Mouse (Mus musculus): ENCODE measurements at regions not wholly inside any gene's neighbourhood (a gene's known extent, or its start where the extent isn't known, plus 50 kb on each side); places are given as distances from the start of the nearest gene placed in this dataset.

GRCm38 (mm10) chr1:119302349-119302995 is 119.6 kb downstream of the Inhbb start:
- no peak overlapping the region for H3K4me2 ChIP-seq (replicated peaks)
- ATAC-seq, result peak; percentile 66
- 45% methylated on average over 7 of the region's 7 CpGs for WGBS
- no peaks in the 10 kb centered on the region for H3K27me3 ChIP-seq (replicated peaks)
- no peaks in the 10 kb centered on the region for H3K9me3 ChIP-seq
- H3K4me1 ChIP-seq (replicated peaks), result peaks cover 3% of the 10 kb centered on the region; the same call in 1 of the 2 replicates
- no peak overlapping the region for H3K27ac ChIP-seq
- no peaks in the 10 kb centered on the region for H3K36me3 ChIP-seq
- H3K4me3 ChIP-seq (replicated peaks), result no peak overlapping the region
- H3K9ac ChIP-seq, result no peak overlapping the region

GRCm38 (mm10) chr1:119301931-119302330 is 120.1 kb downstream of the Inhbb start:
- Histone ChIP-seq H3K4me3 (replicated peaks) (no peak overlapping the region), H3K27me3 (replicated peaks) (no peaks in the 10 kb centered on the region), H3K4me1 (replicated peaks) (peaks cover 3% of the 10 kb centered on the region; the same call in 1 of the 2 replicates), H3K36me3 (no peaks in the 10 kb centered on the region), H3K9me3 (no peaks in the 10 kb centered on the region), H3K9ac (no peak overlapping the region), H3K27ac (no peak overlapping the region), H3K4me2 (replicated peaks) (no peak overlapping the region)
- WGBS, result 89% methylated on average over 7 of the region's 7 CpGs
- no peak for ATAC-seq

DNA sequence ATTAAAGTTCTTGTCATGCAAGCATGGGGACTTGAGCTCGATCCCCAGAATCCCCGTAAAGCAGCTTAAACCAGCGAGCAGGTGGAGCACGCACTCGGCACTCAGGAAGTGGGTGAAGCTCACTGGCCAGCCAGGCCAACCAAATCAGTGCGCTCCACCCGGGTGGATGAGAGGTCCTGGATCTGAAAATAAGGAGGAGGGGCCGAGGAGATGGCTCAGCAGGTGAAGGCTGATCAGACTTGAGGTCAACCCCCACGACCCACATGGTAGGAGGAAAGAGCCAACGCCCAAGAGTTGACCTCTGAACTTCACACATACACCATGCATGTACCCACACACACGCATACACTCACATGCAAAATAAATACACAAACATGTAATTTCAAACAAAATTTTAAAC is 120.8 kb downstream of the Inhbb start:
- ATAC-seq, result no peak
- Histone ChIP-seq H3K4me3 (replicated peaks) (no peak overlapping the region), H3K9ac (no peak overlapping the region), H3K27ac (no peak overlapping the region), H3K9me3 (no peaks in the 10 kb centered on the region), H3K4me2 (replicated peaks) (no peak overlapping the region), H3K4me1 (replicated peaks) (peaks cover 3% of the 10 kb centered on the region; the same call in 1 of the 2 replicates), H3K36me3 (no peaks in the 10 kb centered on the region), H3K27me3 (replicated peaks) (no peaks in the 10 kb centered on the region)
- WGBS, result 90% methylated on average over 11 of the region's 11 CpGs

- no peaks in the 10 kb centered on the region; the same call in 1 of the 2 replicates for H3K4me1 ChIP-seq (replicated peaks)
- no peak for ATAC-seq
- no peaks in the 10 kb centered on the region for H3K9me3 ChIP-seq
- no peak overlapping the region for H3K4me2 ChIP-seq (replicated peaks)
- no peak overlapping the region for H3K9ac ChIP-seq
- H3K27me3 ChIP-seq (replicated peaks), result no peaks in the 10 kb centered on the region
- H3K27ac ChIP-seq, result no peak overlapping the region
- 75% methylated on average over 12 of the region's 12 CpGs for WGBS
- no peak overlapping the region for H3K4me3 ChIP-seq (replicated peaks)
- H3K36me3 ChIP-seq, result no peaks in the 10 kb centered on the region
These were observed 122.0 kb downstream of the Inhbb start for GRCm38 (mm10) chr1:119299842-119300752.

GRCm38 (mm10) chr1:119298696-119299230 is 123.3 kb downstream of the Inhbb start:
- Histone ChIP-seq H3K9ac (no peak overlapping the region), H3K4me1 (replicated peaks) (no peaks in the 10 kb centered on the region), H3K4me2 (replicated peaks) (no peak overlapping the region), H3K27me3 (replicated peaks) (no peaks in the 10 kb centered on the region), H3K4me3 (replicated peaks) (no peak overlapping the region), H3K36me3 (no peaks in the 10 kb centered on the region), H3K27ac (no peak overlapping the region), H3K9me3 (no peaks in the 10 kb centered on the region)
- 82% methylated on average over 6 of the region's 6 CpGs for WGBS
- no peak for ATAC-seq

DNA sequence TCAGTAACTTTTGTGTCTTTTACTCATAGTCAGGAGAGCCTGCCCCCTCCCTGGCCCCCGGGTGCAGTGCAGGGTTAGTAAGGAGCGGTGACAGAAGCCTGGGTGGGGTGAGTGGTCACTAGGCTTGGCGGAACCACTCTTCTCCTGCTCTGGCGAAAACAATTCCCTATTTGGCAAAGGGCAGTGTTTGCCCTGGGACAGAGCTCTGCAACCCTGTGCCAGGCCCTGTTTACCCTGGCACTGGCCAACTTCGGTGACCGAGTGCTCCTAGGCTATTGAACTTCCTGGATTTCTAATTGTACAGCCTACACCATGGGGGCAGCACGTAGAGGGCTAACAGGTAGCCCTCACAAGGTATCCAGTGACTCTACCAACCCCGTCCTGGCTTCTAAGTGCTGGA is 126.9 kb downstream of the Inhbb start:
- Histone ChIP-seq H3K4me2 (replicated peaks) (no peak overlapping the region), H3K27ac (no peak overlapping the region), H3K36me3 (no peaks in the 10 kb centered on the region), H3K9ac (no peak overlapping the region), H3K9me3 (no peaks in the 10 kb centered on the region), H3K4me1 (replicated peaks) (no peaks in the 10 kb centered on the region), H3K27me3 (replicated peaks) (no peaks in the 10 kb centered on the region), H3K4me3 (replicated peaks) (no peak overlapping the region)
- WGBS, result 84% methylated on average over 8 of the region's 8 CpGs
- no peak for ATAC-seq

GRCm38 (mm10) chr1:119293839-119294238 is 128.2 kb downstream of the Inhbb start:
- WGBS, result 80% methylated on average over 9 of the region's 9 CpGs
- no peak overlapping the region for H3K4me3 ChIP-seq (replicated peaks)
- H3K27me3 ChIP-seq (replicated peaks), result no peaks in the 10 kb centered on the region
- H3K9me3 ChIP-seq, result no peaks in the 10 kb centered on the region
- H3K36me3 ChIP-seq, result no peaks in the 10 kb centered on the region
- no peak overlapping the region for H3K9ac ChIP-seq
- H3K4me2 ChIP-seq (replicated peaks), result no peak overlapping the region
- H3K4me1 ChIP-seq (replicated peaks), result no peaks in the 10 kb centered on the region
- peak; percentile 22; the same call in 1 of the 2 replicates for ATAC-seq
- no peak overlapping the region for H3K27ac ChIP-seq

DNA sequence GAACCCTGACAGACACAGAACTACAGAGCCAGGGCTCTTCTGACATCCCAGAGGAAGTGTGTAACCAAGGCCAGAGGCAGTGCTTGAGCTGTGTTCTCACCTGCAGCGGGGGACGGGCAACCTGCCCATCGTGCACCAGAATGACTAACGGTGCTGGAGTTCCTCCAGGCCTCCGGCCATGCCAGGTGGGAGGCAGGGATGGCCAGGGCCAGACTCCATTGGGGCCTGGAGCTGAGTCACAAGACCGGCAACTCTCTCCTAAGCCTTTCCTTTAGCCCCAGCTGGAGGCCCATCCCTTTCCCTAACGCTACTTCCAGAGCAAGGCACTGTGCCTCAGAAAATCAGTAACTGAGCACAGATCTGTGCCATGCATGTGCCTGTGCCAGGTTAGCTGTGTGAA is 129.8 kb downstream of the Inhbb start:
- no peak overlapping the region for H3K4me3 ChIP-seq (replicated peaks)
- H3K27me3 ChIP-seq (replicated peaks), result no peaks in the 10 kb centered on the region
- H3K9ac ChIP-seq, result no peak overlapping the region
- no peak overlapping the region for H3K27ac ChIP-seq
- 75% methylated on average over 7 of the region's 7 CpGs for WGBS
- H3K4me2 ChIP-seq (replicated peaks), result no peak overlapping the region
- no peaks in the 10 kb centered on the region for H3K9me3 ChIP-seq
- H3K36me3 ChIP-seq, result no peaks in the 10 kb centered on the region
- no peak for ATAC-seq
- no peaks in the 10 kb centered on the region for H3K4me1 ChIP-seq (replicated peaks)

DNA sequence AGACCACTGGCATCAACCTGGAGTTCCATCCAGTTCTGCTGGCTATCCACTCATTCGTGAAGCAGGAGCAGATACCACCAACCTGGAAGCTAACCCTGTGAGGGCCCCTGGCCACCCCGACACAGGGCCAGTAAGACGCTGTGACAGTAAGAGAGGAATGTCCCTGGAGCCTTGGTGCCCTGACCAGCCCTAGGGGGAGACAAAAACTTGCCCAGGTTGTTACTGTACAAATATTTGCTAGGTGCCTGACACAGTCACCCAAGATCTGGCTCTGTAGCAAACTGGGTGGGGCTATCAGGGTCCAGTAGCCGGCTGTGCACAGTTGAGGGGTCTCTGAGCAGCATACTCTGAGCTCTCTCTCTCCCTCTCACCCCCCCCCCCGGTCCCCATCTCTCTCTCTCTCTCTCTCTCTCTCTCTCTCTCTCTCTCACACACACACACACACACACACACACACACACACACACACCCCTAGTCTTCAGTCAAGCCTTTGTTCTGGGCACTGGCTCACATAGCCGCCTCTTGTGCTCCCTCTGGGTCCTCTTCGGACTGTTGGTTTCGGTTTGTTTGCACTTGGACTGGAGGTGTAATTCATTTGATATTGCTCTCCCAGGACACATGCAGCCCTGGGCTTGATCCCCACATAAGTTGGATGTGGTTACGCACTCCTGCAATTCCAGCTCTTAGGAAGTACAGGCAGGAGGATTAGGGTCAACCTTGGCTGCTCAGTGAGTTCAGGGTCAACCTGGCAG is 131.7 kb downstream of the Inhbb start:
- Histone ChIP-seq H3K4me3 (replicated peaks) (no peak overlapping the region), H3K9ac (no peak overlapping the region), H3K27me3 (replicated peaks) (no peaks in the 10 kb centered on the region), H3K27ac (no peak overlapping the region), H3K9me3 (no peaks in the 10 kb centered on the region), H3K4me2 (replicated peaks) (no peak overlapping the region), H3K4me1 (replicated peaks) (no peaks in the 10 kb centered on the region), H3K36me3 (no peaks in the 10 kb centered on the region)
- 58% methylated on average over 8 of the region's 9 CpGs for WGBS
- peak; percentile 59 for ATAC-seq

- ATAC-seq, result peak; percentile 42; the same call in 1 of the 2 replicates
- no peaks in the 10 kb centered on the region for H3K27me3 ChIP-seq (replicated peaks)
- no peaks in the 10 kb centered on the region for H3K9me3 ChIP-seq
- no peak overlapping the region for H3K4me2 ChIP-seq (replicated peaks)
- no peaks in the 10 kb centered on the region for H3K4me1 ChIP-seq (replicated peaks)
- 69% methylated on average over 11 of the region's 11 CpGs for WGBS
- no peak overlapping the region for H3K27ac ChIP-seq
- no peak overlapping the region for H3K9ac ChIP-seq
- no peaks in the 10 kb centered on the region for H3K36me3 ChIP-seq
- H3K4me3 ChIP-seq (replicated peaks), result no peak overlapping the region
These were observed 132.4 kb downstream of the Inhbb start for GRCm38 (mm10) chr1:119289516-119290164.

GRCm38 (mm10) chr1:119282416-119282815 is 139.6 kb downstream of the Inhbb start:
- WGBS, result 87% methylated on average over 1 of the region's 1 CpGs
- Histone ChIP-seq H3K4me1 (replicated peaks) (no peaks in the 10 kb centered on the region), H3K4me2 (replicated peaks) (no peak overlapping the region), H3K4me3 (replicated peaks) (no peak overlapping the region), H3K36me3 (no peaks in the 10 kb centered on the region), H3K27ac (no peak overlapping the region), H3K9me3 (no peaks in the 10 kb centered on the region), H3K9ac (no peak overlapping the region), H3K27me3 (replicated peaks) (no peaks in the 10 kb centered on the region)
- ATAC-seq, result no peak

- Histone ChIP-seq H3K4me2 (replicated peaks) (no peak overlapping the region), H3K36me3 (no peaks in the 10 kb centered on the region), H3K9ac (no peak overlapping the region), H3K9me3 (no peaks in the 10 kb centered on the region), H3K27me3 (replicated peaks) (no peaks in the 10 kb centered on the region), H3K27ac (no peak overlapping the region), H3K4me3 (replicated peaks) (no peak overlapping the region), H3K4me1 (replicated peaks) (no peaks in the 10 kb centered on the region)
- WGBS, result 76% methylated on average over 3 of the region's 3 CpGs
- ATAC-seq, result no peak
These were observed 142.8 kb downstream of the Inhbb start for GRCm38 (mm10) chr1:119279261-119279660.

Data from intestine, embryonic 15.5 days (tissue).